Mouse (Mus musculus): ENCODE data around the gene Dhx32. TPM values are rescaled to one million over a fixed set of nuclear protein-coding genes. Genes with fewer than 3 reads are reported as not detected.

Dhx32 gene
- polyA plus RNA-seq, 1 experiment from 2014 or later, result 34.1 TPM

DNA sequence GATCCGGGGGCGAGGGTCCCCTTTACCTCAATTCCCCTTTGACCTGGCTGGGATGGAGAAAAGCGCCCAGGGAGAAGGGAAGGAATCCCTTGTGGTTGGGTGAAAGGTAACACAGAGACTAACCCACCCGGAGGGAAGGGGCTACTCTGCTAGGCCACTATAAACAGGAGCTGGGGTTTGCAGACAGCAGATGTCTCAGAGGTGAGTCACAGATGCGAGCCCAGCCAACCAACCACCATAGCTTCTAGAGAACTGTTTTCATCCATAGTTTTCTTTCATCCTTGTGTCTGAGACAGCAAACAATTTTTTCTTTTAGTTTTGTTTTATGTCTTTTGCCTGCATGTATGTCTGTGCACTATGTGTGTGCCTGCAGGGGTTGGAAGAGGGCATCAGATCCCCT lies 17.4 kb upstream of the Dhx32 start:
- Histone ChIP-seq H3K4me1 (ENCODE audit: control insufficient read depth, insufficient read depth, low read length) (no peaks in the 10 kb centered on the region), H3K4me3 (ENCODE audit: low read length) (no peak overlapping the region), H3K27ac (ENCODE audit: low read length) (no peak overlapping the region), H3K4me2 (ENCODE audit: low read depth, low read length) (no peak overlapping the region), H3K36me3 (ENCODE audit: control insufficient read depth, insufficient read depth) (no peaks in the 10 kb centered on the region), H3K9me3 (replicated peaks; ENCODE audit: control insufficient read depth, low read length) (no peaks in the 10 kb centered on the region), H3K27me3 (ENCODE audit: control insufficient read depth, insufficient read depth, low read length) (no peaks in the 10 kb centered on the region), H3K9ac (ENCODE audit: low read length) (no peak overlapping the region)
- 67% methylated on average over 5 of the region's 5 CpGs for WGBS
- ATAC-seq (replicated peaks; ENCODE audit: extremely low read depth, insufficient read depth, low FRiP score), result no peak

DNA sequence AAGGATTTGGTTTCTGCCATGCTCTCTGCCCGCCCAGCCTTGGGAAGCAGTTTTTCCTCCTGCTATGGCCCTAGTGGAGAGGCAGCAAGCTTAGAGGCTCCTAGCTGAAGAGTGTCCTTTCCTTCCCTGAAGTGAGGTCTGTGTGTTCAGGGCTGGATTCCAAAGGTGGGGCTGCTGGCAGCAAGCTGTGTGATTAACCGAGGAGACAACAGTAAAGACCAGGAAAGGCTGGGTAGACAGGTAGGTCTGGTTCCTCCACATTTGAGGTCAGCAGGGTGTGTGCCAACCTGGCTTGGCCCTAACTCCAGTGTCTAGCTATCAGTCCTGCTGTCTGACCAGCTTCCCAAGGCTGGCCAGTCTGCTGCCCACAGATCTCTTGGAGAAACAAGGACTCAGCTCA lies 12.2 kb upstream of the Dhx32 start:
- no peak for ATAC-seq (replicated peaks; ENCODE audit: extremely low read depth, insufficient read depth, low FRiP score)

DNA sequence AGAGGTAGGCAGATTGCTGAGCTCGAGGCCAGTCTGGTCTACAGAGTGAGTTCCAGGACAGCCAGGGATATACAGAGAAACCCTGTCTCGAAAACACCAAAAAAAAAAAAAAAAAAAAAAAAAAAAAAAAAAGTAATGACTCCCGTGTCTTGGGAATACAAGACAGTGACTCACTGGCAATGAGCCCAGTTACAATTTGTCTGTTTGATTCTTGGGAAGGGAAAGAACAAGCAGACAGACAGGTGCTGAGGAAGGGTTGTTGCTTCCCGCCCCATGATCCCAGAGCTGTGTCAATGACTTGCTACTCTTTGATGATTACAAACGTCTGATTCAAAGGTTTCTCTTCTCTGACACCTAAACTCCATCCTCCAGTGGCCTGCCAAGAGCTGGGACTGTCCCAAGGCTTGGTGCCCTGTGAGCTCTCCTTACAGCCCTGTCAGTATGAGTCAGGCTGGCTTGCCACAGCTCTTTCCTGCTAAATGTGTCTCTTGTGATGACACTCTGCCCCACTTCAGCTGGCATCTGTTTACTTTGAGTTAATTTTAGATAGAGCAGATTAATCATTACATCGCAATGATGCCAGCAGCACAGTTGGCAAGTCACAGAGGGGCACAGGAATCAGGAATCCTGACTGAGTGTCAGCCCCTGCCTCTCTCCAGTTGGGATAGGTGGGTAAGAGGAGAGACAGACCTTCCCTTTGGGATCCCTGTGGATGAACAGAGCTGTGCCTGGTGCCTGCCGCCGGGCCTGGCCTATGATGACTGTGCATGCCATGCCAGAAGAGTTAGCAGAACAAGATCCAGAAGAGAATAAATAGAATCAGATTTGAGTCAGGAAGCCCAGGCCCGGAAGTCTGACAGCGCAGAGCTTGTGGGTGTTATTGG lies 11.0 kb upstream of the Dhx32 start:
- no peaks in the 10 kb centered on the region for H3K9me3 ChIP-seq (replicated peaks; ENCODE audit: control insufficient read depth, low read length)
- H3K4me3 ChIP-seq (ENCODE audit: low read length), result no peak overlapping the region
- WGBS, result 49% methylated on average over 10 of the region's 10 CpGs
- no peak overlapping the region for H3K4me2 ChIP-seq (ENCODE audit: low read depth, low read length)
- H3K36me3 ChIP-seq (ENCODE audit: control insufficient read depth, insufficient read depth), result no peaks in the 10 kb centered on the region
- 0 out of 2 replicates have a peak, but pooled peaks cover 2% of the 10 kb centered on the region for H3K4me1 ChIP-seq (ENCODE audit: control insufficient read depth, insufficient read depth, low read length)
- no peak overlapping the region for H3K27ac ChIP-seq (ENCODE audit: low read length)
- no peak overlapping the region for H3K9ac ChIP-seq (ENCODE audit: low read length)
- ATAC-seq (replicated peaks; ENCODE audit: extremely low read depth, insufficient read depth, low FRiP score), result no peak
- no peaks in the 10 kb centered on the region for H3K27me3 ChIP-seq (ENCODE audit: control insufficient read depth, insufficient read depth, low read length)

More for the DNA sequence above, 12.2 kb upstream of the Dhx32 start:
- no peaks in the 10 kb centered on the region for H3K9me3 ChIP-seq (replicated peaks; ENCODE audit: control insufficient read depth, low read length)
- H3K4me1 ChIP-seq (ENCODE audit: control insufficient read depth, insufficient read depth, low read length), result 0 out of 2 replicates have a peak, but pooled peaks cover 2% of the 10 kb centered on the region
- no peak overlapping the region for H3K4me2 ChIP-seq (ENCODE audit: low read depth, low read length)
- H3K4me3 ChIP-seq (ENCODE audit: low read length), result no peak overlapping the region
- no peak overlapping the region for H3K27ac ChIP-seq (ENCODE audit: low read length)
- WGBS, result 65% methylated on average over 2 of the region's 2 CpGs
- H3K27me3 ChIP-seq (ENCODE audit: control insufficient read depth, insufficient read depth, low read length), result no peaks in the 10 kb centered on the region
- H3K36me3 ChIP-seq (ENCODE audit: control insufficient read depth, insufficient read depth), result no peaks in the 10 kb centered on the region
- no peak overlapping the region for H3K9ac ChIP-seq (ENCODE audit: low read length)

DNA sequence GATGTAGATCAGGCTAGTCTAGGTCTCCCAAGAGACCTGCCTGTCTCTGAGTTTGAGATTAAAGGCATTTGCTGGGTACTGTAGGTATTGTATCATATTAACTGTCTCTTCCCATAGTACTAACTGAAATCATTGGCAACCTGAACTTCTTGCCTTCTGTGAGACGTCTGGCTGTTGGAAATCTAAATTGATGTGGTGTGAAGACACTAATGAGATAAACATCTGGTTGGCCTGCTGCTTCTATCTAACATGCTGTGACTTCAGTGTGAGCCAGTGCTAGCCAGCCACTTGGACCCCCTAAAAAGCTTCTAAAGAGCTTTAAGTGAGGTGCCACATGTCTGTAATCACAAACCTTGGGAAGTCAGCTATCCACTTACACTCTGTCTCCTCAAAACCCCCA lies 10.2 kb upstream of the Dhx32 start:
- no peak overlapping the region for H3K4me3 ChIP-seq (ENCODE audit: low read length)
- no peak for ATAC-seq (replicated peaks; ENCODE audit: extremely low read depth, insufficient read depth, low FRiP score)
- no peak overlapping the region for H3K27ac ChIP-seq (ENCODE audit: low read length)
- no peak overlapping the region for H3K4me2 ChIP-seq (ENCODE audit: low read depth, low read length)
- H3K4me1 ChIP-seq (ENCODE audit: control insufficient read depth, insufficient read depth, low read length), result 0 out of 2 replicates have a peak, but pooled peaks cover 2% of the 10 kb centered on the region
- H3K27me3 ChIP-seq (ENCODE audit: control insufficient read depth, insufficient read depth, low read length), result no peaks in the 10 kb centered on the region
- H3K36me3 ChIP-seq (ENCODE audit: control insufficient read depth, insufficient read depth), result no peaks in the 10 kb centered on the region
- H3K9ac ChIP-seq (ENCODE audit: low read length), result no peak overlapping the region
- WGBS, result 26% methylated on average over 1 of the region's 1 CpGs
- H3K9me3 ChIP-seq (replicated peaks; ENCODE audit: control insufficient read depth, low read length), result no peaks in the 10 kb centered on the region

DNA sequence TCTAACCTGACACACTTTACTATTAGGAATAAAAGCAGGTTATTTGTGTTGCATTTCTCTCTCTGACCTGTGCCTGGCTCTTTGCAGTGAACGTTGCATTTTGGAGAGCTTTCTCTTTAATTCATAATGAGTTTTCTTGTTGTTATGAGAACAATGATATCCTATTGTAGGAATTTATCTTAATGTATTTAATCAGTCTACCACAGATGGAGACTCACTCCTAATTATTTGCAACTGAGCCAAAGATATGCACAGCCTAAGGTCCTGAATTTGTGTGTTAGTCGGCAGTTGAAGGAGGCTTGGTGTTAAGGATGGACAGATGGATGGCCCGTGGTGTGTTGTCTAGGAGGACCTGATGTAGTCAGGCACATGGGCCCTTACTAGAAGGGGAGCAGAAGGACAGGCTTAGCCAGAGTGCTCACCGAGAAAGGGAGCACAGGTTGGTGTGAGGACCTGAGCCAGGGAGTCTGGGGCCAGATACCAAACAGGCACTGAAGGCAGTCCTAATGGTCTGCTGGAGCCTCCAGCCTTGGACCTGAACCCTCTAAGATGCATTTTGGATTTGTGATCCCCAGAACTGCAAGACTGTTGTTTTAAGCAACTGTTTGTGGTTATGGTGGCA lies 8.2 kb upstream of the Dhx32 start:
- WGBS, result 84% methylated on average over 4 of the region's 4 CpGs
- no peak overlapping the region for H3K27ac ChIP-seq (ENCODE audit: low read length)
- H3K4me2 ChIP-seq (ENCODE audit: low read depth, low read length), result no peak overlapping the region
- H3K4me3 ChIP-seq (ENCODE audit: low read length), result no peak overlapping the region
- H3K36me3 ChIP-seq (ENCODE audit: control insufficient read depth, insufficient read depth), result no peaks in the 10 kb centered on the region
- H3K9ac ChIP-seq (ENCODE audit: low read length), result no peak overlapping the region
- 0 out of 2 replicates have a peak, but pooled peaks cover 2% of the 10 kb centered on the region for H3K4me1 ChIP-seq (ENCODE audit: control insufficient read depth, insufficient read depth, low read length)
- no peaks in the 10 kb centered on the region for H3K9me3 ChIP-seq (replicated peaks; ENCODE audit: control insufficient read depth, low read length)
- ATAC-seq (replicated peaks; ENCODE audit: extremely low read depth, insufficient read depth, low FRiP score), result no peak
- H3K27me3 ChIP-seq (ENCODE audit: control insufficient read depth, insufficient read depth, low read length), result no peaks in the 10 kb centered on the region

DNA sequence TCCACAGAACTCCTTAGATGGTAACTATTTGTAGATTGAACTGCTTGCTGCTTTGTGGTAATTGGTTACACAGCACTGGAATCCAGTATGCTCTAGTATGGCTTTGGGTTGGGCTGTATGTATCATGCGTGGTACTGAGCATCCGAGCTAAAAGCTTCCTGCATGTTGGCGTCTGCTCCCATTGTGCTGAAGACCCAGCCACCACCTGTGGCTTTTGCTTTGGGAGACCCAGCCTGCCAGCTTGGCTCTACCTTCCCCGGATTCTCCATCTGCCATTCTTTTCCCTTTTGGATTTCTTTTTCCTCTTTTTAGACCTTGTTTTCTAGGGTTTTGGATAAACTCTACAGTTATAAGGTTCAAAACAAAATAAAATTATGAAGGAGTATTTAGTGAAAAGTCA lies 7.6 kb upstream of the Dhx32 start:
- Histone ChIP-seq H3K36me3 (ENCODE audit: control insufficient read depth, insufficient read depth) (no peaks in the 10 kb centered on the region), H3K9ac (ENCODE audit: low read length) (no peak overlapping the region), H3K4me2 (ENCODE audit: low read depth, low read length) (no peak overlapping the region), H3K9me3 (replicated peaks; ENCODE audit: control insufficient read depth, low read length) (no peaks in the 10 kb centered on the region), H3K27me3 (ENCODE audit: control insufficient read depth, insufficient read depth, low read length) (no peaks in the 10 kb centered on the region), H3K27ac (ENCODE audit: low read length) (no peak overlapping the region), H3K4me1 (ENCODE audit: control insufficient read depth, insufficient read depth, low read length) (0 out of 2 replicates have a peak, but pooled peaks cover 2% of the 10 kb centered on the region), H3K4me3 (ENCODE audit: low read length) (no peak overlapping the region)
- WGBS, result 92% methylated on average over 4 of the region's 4 CpGs
- no peak for ATAC-seq (replicated peaks; ENCODE audit: extremely low read depth, insufficient read depth, low FRiP score)

DNA sequence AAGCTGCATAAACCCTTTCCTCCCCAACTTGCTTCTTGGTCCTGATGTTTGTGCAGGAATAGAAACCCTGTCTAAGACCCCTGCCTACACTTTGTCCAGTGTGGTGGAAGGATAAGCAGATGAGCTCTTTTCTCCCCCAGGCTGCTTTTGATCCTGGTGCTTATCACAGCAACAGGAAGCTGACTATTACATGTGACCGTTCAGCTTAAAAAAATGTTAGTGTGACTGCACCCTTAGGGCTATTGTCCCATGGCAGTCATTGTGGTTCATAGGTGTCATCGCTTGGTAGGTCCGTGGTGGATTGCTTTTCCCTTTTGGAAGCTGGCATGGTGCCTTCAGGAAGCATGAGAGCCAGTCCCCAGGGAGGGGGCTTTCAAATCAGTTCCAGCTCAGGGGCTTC lies 5.6 kb upstream of the Dhx32 start:
- no peak overlapping the region for H3K4me2 ChIP-seq (ENCODE audit: low read depth, low read length)
- no peaks in the 10 kb centered on the region for H3K9me3 ChIP-seq (replicated peaks; ENCODE audit: control insufficient read depth, low read length)
- no peak overlapping the region for H3K4me3 ChIP-seq (ENCODE audit: low read length)
- H3K9ac ChIP-seq (ENCODE audit: low read length), result no peak overlapping the region
- no peaks in the 10 kb centered on the region for H3K4me1 ChIP-seq (ENCODE audit: control insufficient read depth, insufficient read depth, low read length)
- 49% methylated on average over 3 of the region's 3 CpGs for WGBS
- H3K27ac ChIP-seq (ENCODE audit: low read length), result no peak overlapping the region
- no peaks in the 10 kb centered on the region for H3K36me3 ChIP-seq (ENCODE audit: control insufficient read depth, insufficient read depth)
- no peaks in the 10 kb centered on the region for H3K27me3 ChIP-seq (ENCODE audit: control insufficient read depth, insufficient read depth, low read length)
- no peak for ATAC-seq (replicated peaks; ENCODE audit: extremely low read depth, insufficient read depth, low FRiP score)

DNA sequence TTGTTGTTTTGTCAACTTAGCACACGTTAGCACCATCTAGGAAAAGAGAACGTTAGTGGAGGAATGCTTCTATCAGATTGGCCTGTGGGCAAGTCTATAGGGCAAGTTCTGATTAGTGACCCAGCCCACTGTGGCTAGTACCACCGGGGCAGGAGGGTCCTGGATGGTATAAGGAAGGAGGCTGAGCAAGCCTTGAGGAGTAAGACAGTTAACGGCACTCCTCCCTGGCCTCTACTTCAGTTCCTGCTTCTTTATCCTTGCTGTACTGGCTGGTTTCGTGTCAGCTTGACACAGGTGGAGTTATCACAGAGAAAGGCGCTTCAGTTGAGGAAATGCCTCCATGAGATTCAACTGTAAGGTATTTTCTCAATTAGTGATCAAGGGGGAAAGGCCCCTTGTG lies 5.0 kb upstream of the Dhx32 start:
- Histone ChIP-seq H3K4me2 (ENCODE audit: low read depth, low read length) (no peak overlapping the region), H3K27ac (ENCODE audit: low read length) (no peak overlapping the region), H3K4me3 (ENCODE audit: low read length) (no peak overlapping the region), H3K9me3 (replicated peaks; ENCODE audit: control insufficient read depth, low read length) (no peaks in the 10 kb centered on the region), H3K4me1 (ENCODE audit: control insufficient read depth, insufficient read depth, low read length) (no peaks in the 10 kb centered on the region), H3K27me3 (ENCODE audit: control insufficient read depth, insufficient read depth, low read length) (no peaks in the 10 kb centered on the region), H3K9ac (ENCODE audit: low read length) (no peak overlapping the region), H3K36me3 (ENCODE audit: control insufficient read depth, insufficient read depth) (no peaks in the 10 kb centered on the region)
- WGBS, result 72% methylated on average over 6 of the region's 6 CpGs
- no peak for ATAC-seq (replicated peaks; ENCODE audit: extremely low read depth, insufficient read depth, low FRiP score)

DNA sequence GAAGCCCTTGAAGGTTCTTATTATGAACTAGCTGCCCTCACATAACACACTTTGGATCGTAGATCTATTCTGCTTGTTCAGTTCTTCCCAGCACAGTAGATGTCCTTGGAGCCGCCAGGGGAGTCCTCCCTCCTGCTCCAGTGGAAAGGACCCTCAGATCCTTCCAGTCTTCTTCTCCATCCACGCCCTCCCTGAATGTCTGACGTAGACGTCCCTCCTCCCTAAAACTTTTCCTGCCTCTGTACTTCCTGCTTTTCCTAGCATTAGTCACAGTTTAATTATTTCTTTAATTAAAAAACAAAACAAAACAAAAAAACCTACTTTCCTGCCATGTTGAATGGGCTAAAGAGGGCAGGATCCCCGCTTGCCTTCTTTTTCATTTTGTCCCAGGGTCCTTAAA lies 535 bp downstream of the Dhx32 start:
- Histone ChIP-seq H3K4me3 (ENCODE audit: low read length) (no peak overlapping the region), H3K27me3 (ENCODE audit: control insufficient read depth, insufficient read depth, low read length) (no peaks in the 10 kb centered on the region), H3K4me1 (ENCODE audit: control insufficient read depth, insufficient read depth, low read length) (no peaks in the 10 kb centered on the region), H3K9me3 (replicated peaks; ENCODE audit: control insufficient read depth, low read length) (no peaks in the 10 kb centered on the region), H3K36me3 (ENCODE audit: control insufficient read depth, insufficient read depth) (no peaks in the 10 kb centered on the region), H3K27ac (ENCODE audit: low read length) (no peak overlapping the region), H3K4me2 (ENCODE audit: low read depth, low read length) (no peak overlapping the region), H3K9ac (ENCODE audit: low read length) (no peak overlapping the region)
- 68% methylated on average over 6 of the region's 6 CpGs for WGBS
- no peak for ATAC-seq (replicated peaks; ENCODE audit: extremely low read depth, insufficient read depth, low FRiP score)

All from heart, embryonic 16.5 days (tissue).